Mouse (Mus musculus): ENCODE results near the gene Kxd1.

DNA sequence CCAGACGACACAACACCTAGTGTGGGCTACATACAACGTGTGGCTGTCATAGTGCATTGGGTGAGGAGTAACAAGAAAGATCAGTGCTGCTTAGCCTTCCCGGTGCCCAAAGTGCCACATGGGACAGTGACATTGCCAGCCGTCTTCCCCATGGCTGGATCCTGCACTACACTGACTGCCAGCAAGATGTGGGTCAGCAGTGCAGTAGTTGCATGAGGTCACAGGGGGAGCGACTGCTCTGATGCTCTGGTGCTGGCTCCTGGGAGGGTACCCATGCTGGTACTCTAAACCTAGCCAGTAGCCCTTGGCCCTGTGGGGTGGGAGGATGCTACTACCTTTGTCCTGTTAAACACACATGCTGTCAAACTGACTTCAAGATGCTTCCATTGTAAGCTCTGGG lies 67.6 kb downstream of the Kxd1 start:
- TF ChIP-seq POLR2A (IDR thresholded peaks at IDR 0.05; ENCODE audit: extremely low read depth, insufficient read depth, low read length): no peak
- no peak for TF ChIP-seq CTCF (IDR thresholded peaks at IDR 0.05; ENCODE audit: low read depth, low read length)
